Mouse (Mus musculus): Measurements from ENCODE around the gene Glrb. TPM values are rescaled to one million over a fixed set of nuclear protein-coding genes. Genes with fewer than 3 reads are reported as not detected.

Gene Glrb
- polyA plus RNA-seq (2016; fragmentation: Nextera tagmentation; extraction: Ambion mirVana) = 13.5 and 13.6 TPM in 2 replicates

DNA sequence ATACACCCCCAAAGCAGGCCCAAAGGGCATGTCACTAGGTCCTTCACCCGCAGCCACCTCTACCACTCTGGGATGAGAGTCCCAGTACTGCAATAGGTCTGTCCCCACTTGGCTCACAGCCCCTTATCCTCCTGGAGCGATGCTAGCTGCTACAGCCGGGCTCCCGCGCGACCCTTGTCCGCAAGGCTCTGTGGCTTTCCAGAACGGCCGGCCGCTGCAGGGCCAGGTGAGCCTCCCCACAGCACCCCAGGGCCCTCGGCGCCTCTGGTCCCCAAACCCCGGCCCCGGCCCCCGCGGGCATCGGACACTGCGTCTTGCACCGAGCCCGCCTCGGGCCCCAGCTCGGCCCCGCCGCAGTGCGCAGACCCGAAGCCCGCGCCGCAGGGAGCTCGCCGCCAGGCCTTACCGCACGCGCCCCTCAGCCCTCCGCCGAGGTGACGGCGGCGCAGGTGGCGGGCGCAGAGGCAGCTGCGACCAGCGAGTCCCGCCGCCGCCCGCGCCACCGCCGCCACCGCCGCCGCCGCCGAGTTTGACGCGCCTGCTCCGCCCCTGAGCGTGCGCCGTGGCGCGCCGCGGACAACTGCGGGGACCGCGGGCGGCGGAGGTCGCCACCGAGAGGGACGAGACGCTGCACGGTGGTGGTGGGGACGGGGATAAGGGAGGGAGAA, at the start of gene Glrb:
Gene Glrb, minus strand, starts transcription at position 550 of the 668 bp plus-strand sequence.
- Histone ChIP-seq H3K9me3 (no peaks in the 10 kb centered on the region), H3K9ac (peak within 1 kb of the TSS; percentile 87), H3K36me3 (no peaks in the 10 kb centered on the region), H3K4me1 (no peaks in the 10 kb centered on the region), H3K4me2 (replicated peaks) (peak within 1 kb of the TSS; percentile 87), H3K27ac (peak within 1 kb of the TSS; percentile 62; the same call in 1 of the 2 replicates), H3K4me3 (peak within 1 kb of the TSS; percentile 68), H3K27me3 (replicated peaks) (no peaks in the 10 kb centered on the region)
- peak; percentile 94 for ATAC-seq (ENCODE audit: low FRiP score, low read depth)
- under 1% methylated on average over 58 of the region's 76 CpGs for WGBS

DNA sequence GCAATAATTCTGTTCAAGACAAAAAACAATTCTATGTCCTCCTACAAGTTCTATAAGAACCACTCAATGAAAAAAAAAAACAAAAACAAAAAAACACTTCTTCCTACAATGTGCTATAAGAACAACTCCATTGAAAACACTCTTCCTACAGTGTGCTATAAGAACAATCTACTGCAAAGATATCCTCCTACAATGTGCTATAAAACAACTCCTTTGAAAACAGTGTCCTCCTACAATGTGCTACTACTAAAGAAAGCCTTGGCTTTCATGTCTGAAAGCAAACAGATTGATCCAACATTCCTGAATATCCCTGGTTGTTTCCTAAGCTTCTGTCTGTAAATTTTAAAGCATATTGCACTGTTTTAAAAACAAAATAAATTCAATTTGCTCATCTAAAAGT, 46.5 kb upstream of the Glrb start:
- no peak for ATAC-seq (ENCODE audit: low FRiP score, low read depth)
- no peaks in the 10 kb centered on the region for H3K27me3 ChIP-seq (replicated peaks)
- H3K9ac ChIP-seq = no peak overlapping the region
- no peaks in the 10 kb centered on the region for H3K4me1 ChIP-seq
- H3K4me2 ChIP-seq (replicated peaks) = no peak overlapping the region
- no peak overlapping the region for H3K27ac ChIP-seq
- H3K36me3 ChIP-seq = no peaks in the 10 kb centered on the region
- no peaks in the 10 kb centered on the region for H3K9me3 ChIP-seq
- H3K4me3 ChIP-seq = no peak overlapping the region

- WGBS = 63% methylated on average over 1 of the region's 1 CpGs
- no peaks in the 10 kb centered on the region for H3K9me3 ChIP-seq
- peak; percentile 85 for ATAC-seq (ENCODE audit: low FRiP score, low read depth)
Measured at GRCm38 (mm10) chr3:80958591-80958990, 45.1 kb upstream of the Glrb start.

GRCm38 (mm10) chr3:80913779-80914284, 372 bp upstream of the Glrb start:
- no peaks in the 10 kb centered on the region for H3K27me3 ChIP-seq (replicated peaks)
- peak; percentile 72 for ATAC-seq (ENCODE audit: low FRiP score, low read depth)
- peak overlapping the region; percentile 62; the same call in 1 of the 2 replicates for H3K27ac ChIP-seq
- peak overlapping the region; percentile 87 for H3K9ac ChIP-seq
- peak overlapping the region; percentile 68 for H3K4me3 ChIP-seq
- H3K4me2 ChIP-seq (replicated peaks) = peak overlapping the region; percentile 87
- H3K4me1 ChIP-seq = no peaks in the 10 kb centered on the region
- no peaks in the 10 kb centered on the region for H3K9me3 ChIP-seq
- 24% methylated on average over 6 of the region's 6 CpGs for WGBS
- no peaks in the 10 kb centered on the region for H3K36me3 ChIP-seq

More at GRCm38 (mm10) chr3:80958591-80958990, 45.1 kb upstream of the Glrb start:
- Histone ChIP-seq H3K27me3 (replicated peaks) (no peaks in the 10 kb centered on the region), H3K27ac (no peak overlapping the region), H3K4me2 (replicated peaks) (no peak overlapping the region), H3K36me3 (no peaks in the 10 kb centered on the region), H3K4me1 (no peaks in the 10 kb centered on the region), H3K9ac (no peak overlapping the region), H3K4me3 (no peak overlapping the region)

GRCm38 (mm10) chr3:80894745-80895480, 18.5 kb downstream of the Glrb start:
- no peak overlapping the region for H3K9ac ChIP-seq
- no peaks in the 10 kb centered on the region for H3K9me3 ChIP-seq
- H3K4me1 ChIP-seq = peaks cover 11% of the 10 kb centered on the region
- no peak for ATAC-seq (ENCODE audit: low FRiP score, low read depth)
- H3K27me3 ChIP-seq (replicated peaks) = no peaks in the 10 kb centered on the region
- WGBS = 78% methylated on average over 5 of the region's 5 CpGs
- H3K4me2 ChIP-seq (replicated peaks) = no peak overlapping the region
- no peak overlapping the region for H3K4me3 ChIP-seq
- no peak overlapping the region for H3K27ac ChIP-seq
- H3K36me3 ChIP-seq = no peaks in the 10 kb centered on the region

GRCm38 (mm10) chr3:80894328-80894727, 19.1 kb downstream of the Glrb start:
- no peaks in the 10 kb centered on the region for H3K9me3 ChIP-seq
- H3K4me1 ChIP-seq = peaks cover 11% of the 10 kb centered on the region
- no peak for ATAC-seq (ENCODE audit: low FRiP score, low read depth)
- no peaks in the 10 kb centered on the region for H3K27me3 ChIP-seq (replicated peaks)
- H3K4me3 ChIP-seq = no peak overlapping the region
- H3K9ac ChIP-seq = no peak overlapping the region
- no peaks in the 10 kb centered on the region for H3K36me3 ChIP-seq
- no peak overlapping the region for H3K27ac ChIP-seq
- 89% methylated on average over 5 of the region's 5 CpGs for WGBS
- H3K4me2 ChIP-seq (replicated peaks) = no peak overlapping the region

- no peak overlapping the region for H3K27ac ChIP-seq
- WGBS = 25% methylated on average over 4 of the region's 4 CpGs
Measured at GRCm38 (mm10) chr3:80893055-80893690, 20.3 kb downstream of the Glrb start.

GRCm38 (mm10) chr3:80891087-80891486, 22.4 kb downstream of the Glrb start:
- Histone ChIP-seq H3K9me3 (no peaks in the 10 kb centered on the region), H3K36me3 (no peaks in the 10 kb centered on the region), H3K9ac (no peak overlapping the region), H3K27ac (no peak overlapping the region), H3K4me3 (no peak overlapping the region), H3K27me3 (replicated peaks) (no peaks in the 10 kb centered on the region), H3K4me2 (replicated peaks) (no peak overlapping the region), H3K4me1 (peaks cover 11% of the 10 kb centered on the region)
- ATAC-seq (ENCODE audit: low FRiP score, low read depth) = no peak
- WGBS = 51% methylated on average over 4 of the region's 4 CpGs

More at GRCm38 (mm10) chr3:80893055-80893690, 20.3 kb downstream of the Glrb start:
- Histone ChIP-seq H3K27me3 (replicated peaks) (no peaks in the 10 kb centered on the region), H3K4me1 (peaks cover 11% of the 10 kb centered on the region), H3K4me2 (replicated peaks) (no peak overlapping the region), H3K4me3 (no peak overlapping the region), H3K36me3 (no peaks in the 10 kb centered on the region), H3K9ac (no peak overlapping the region), H3K9me3 (no peaks in the 10 kb centered on the region)
- ATAC-seq (ENCODE audit: low FRiP score, low read depth) = no peak

DNA sequence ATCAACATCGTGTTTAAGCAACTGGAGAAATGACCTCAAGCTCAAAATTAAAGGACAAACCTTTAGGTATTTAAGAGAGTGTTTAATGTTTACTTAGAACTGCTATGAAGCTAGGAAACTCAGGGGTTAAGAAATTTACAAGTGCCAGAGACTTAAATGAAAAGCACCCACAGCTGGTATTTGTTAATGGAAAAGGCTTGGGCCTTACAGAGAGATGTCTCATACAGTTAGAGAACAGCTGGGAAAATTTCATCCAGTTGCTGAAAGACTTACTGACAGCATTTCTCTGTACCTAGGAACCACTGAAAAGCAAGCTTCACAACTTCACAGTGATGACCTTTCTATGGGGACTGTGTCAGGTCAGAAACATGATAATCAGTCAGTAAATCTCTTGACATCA, 28.3 kb downstream of the Glrb start:
- no peaks in the 10 kb centered on the region for H3K9me3 ChIP-seq
- H3K36me3 ChIP-seq = no peaks in the 10 kb centered on the region
- no peak overlapping the region for H3K4me3 ChIP-seq
- WGBS = 85% methylated on average over 1 of the region's 1 CpGs
- ATAC-seq (ENCODE audit: low FRiP score, low read depth) = no peak
- H3K27me3 ChIP-seq (replicated peaks) = no peaks in the 10 kb centered on the region
- H3K4me1 ChIP-seq = no peaks in the 10 kb centered on the region
- H3K9ac ChIP-seq = no peak overlapping the region
- H3K27ac ChIP-seq = no peak overlapping the region
- H3K4me2 ChIP-seq (replicated peaks) = no peak overlapping the region

DNA sequence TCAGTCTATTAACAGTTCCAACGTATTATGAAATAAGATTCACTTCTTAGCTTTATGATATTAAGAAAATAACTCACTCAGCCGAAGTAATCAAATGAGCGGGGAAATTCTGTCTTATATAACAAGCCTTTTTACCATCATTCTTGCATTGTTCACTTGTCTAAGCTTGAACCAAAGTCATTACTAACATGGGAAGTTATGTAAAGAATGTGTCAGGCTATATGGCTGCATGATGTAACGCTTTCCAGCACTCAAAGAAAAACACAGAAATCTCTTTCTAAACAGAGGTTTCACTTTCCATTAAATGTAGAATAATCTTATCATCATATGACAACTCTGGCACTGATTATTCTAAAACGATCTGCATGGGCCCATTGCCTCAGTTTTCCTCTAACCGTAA, 29.9 kb downstream of the Glrb start:
- no peak overlapping the region for H3K27ac ChIP-seq
- H3K36me3 ChIP-seq = no peaks in the 10 kb centered on the region
- H3K9me3 ChIP-seq = no peaks in the 10 kb centered on the region
- 83% methylated on average over 6 of the region's 6 CpGs for WGBS
- H3K4me2 ChIP-seq (replicated peaks) = no peak overlapping the region
- H3K27me3 ChIP-seq (replicated peaks) = no peaks in the 10 kb centered on the region
- no peak for ATAC-seq (ENCODE audit: low FRiP score, low read depth)
- no peak overlapping the region for H3K9ac ChIP-seq
- no peaks in the 10 kb centered on the region for H3K4me1 ChIP-seq
- H3K4me3 ChIP-seq = no peak overlapping the region

GRCm38 (mm10) chr3:80880660-80881293, 32.7 kb downstream of the Glrb start:
- Histone ChIP-seq H3K27ac (no peak overlapping the region), H3K9me3 (no peaks in the 10 kb centered on the region), H3K4me3 (no peak overlapping the region), H3K9ac (no peak overlapping the region), H3K4me1 (no peaks in the 10 kb centered on the region), H3K27me3 (replicated peaks) (no peaks in the 10 kb centered on the region), H3K4me2 (replicated peaks) (no peak overlapping the region), H3K36me3 (no peaks in the 10 kb centered on the region)
- 82% methylated on average over 6 of the region's 6 CpGs for WGBS
- ATAC-seq (ENCODE audit: low FRiP score, low read depth) = no peak

GRCm38 (mm10) chr3:80878571-80878970, 34.9 kb downstream of the Glrb start:
- Histone ChIP-seq H3K4me2 (replicated peaks) (no peak overlapping the region), H3K9ac (no peak overlapping the region), H3K9me3 (no peaks in the 10 kb centered on the region), H3K27me3 (replicated peaks) (no peaks in the 10 kb centered on the region), H3K4me1 (no peaks in the 10 kb centered on the region), H3K36me3 (no peaks in the 10 kb centered on the region), H3K27ac (no peak overlapping the region), H3K4me3 (no peak overlapping the region)
- WGBS = 43% methylated on average over 5 of the region's 5 CpGs
- ATAC-seq (ENCODE audit: low FRiP score, low read depth) = no peak

Measured in neural tube, embryonic 12.5 days (tissue).